Comparison of ENCODE assay signal across 30 mouse cellular contexts in the genomic region with DNA sequence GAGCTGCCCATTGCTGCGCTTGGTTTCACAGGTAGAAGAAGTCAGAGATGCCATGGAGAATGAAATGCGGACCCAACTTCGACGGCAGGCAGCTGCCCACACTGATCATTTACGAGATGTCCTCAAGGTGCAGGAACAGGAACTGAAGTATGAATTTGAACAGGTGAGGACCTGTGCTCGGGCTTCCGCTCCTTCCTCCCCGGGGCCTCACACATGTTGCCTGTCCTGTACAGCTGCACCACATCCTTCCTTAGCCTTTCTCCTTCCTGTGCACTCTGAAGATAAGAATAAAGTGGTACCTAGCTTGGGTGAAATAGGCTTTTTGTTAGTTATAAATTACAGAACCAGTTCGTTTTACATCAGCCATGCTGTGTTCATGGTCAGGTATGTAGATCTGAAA. TPM values are rescaled to one million over a fixed set of nuclear protein-coding genes. Genes with fewer than 3 reads are reported as not detected.
A peak's percentile ranks its signal among the peaks of the same experiment; 100 is the strongest.
DNase-seq lines count a peak whose midpoint lies in the region; ATAC-seq lines count a peak whose summit lies in the region.
"Had no signal": no experiment of that assay in that cellular context is flagged by ENCODE, and none has a peak within 500 bp of the region (broad histone marks: within the 10 kb centered on the region; RNA-seq: fewer than 3 reads in every experiment).

No protein-coding gene starts in this region.

- H3K36me3 ChIP-seq in intestine, embryonic 16.5 days (ENCODE audit: control insufficient read depth, insufficient read depth, low read length), result peaks cover 18% of the 10 kb centered on the region

- peak; percentile 70 for ATAC-seq in CD4-positive, CD25-positive, alpha-beta regulatory T cell, adult 4 months
- ATAC-seq in hematopoietic stem cell, adult 5-6 weeks (replicated peaks in 1 of 2; ENCODE audit: insufficient read depth in 1 of 2, low FRiP score in 2 of 2, low TSS enrichment in 1 of 2, low read depth in 1 of 2, poor library complexity in 2 of 2, severe bottlenecking in 2 of 2), result peak; percentile 81 to 83
- ATAC-seq in intestine, embryonic 16.5 days, result no peak
- ATAC-seq: forebrain, embryonic 15.5 days; Patski had no signal

- no peak overlapping the region for H3K9ac ChIP-seq in intestine, embryonic 16.5 days (ENCODE audit: low read depth, low read length)
- H3K9ac ChIP-seq: embryonic facial prominence, embryonic 12.5 days; forebrain, embryonic 15.5 days; hindbrain, embryonic 14.5 days; limb, embryonic 15.5 days; liver, embryonic 14.5 days; midbrain, embryonic 12.5 days had no signal

- H3K27me3 ChIP-seq in intestine, embryonic 16.5 days (replicated peaks; ENCODE audit: control insufficient read depth, insufficient read depth, low read length), result no peaks in the 10 kb centered on the region
- H3K27me3 ChIP-seq: embryonic facial prominence, embryonic 12.5 days; forebrain, embryonic 15.5 days; limb, embryonic 15.5 days; megakaryocyte, embryonic 14.5 days; midbrain, embryonic 12.5 days; Patski had no signal

- H3K27ac ChIP-seq in intestine, embryonic 16.5 days (ENCODE audit: low read length), result no peak overlapping the region
- H3K27ac ChIP-seq: embryonic facial prominence, embryonic 12.5 days; forebrain, embryonic 15.5 days; hindbrain, embryonic 14.5 days; limb, embryonic 10.5 days; limb, embryonic 15.5 days; liver, embryonic 14.5 days; midbrain, embryonic 12.5 days had no signal

- no peak overlapping the region for H3K4me3 ChIP-seq in intestine, embryonic 16.5 days (ENCODE audit: low read length)
- H3K4me3 ChIP-seq: embryonic facial prominence, embryonic 12.5 days; forebrain, embryonic 15.5 days; limb, embryonic 10.5 days; limb, embryonic 15.5 days; megakaryocyte, embryonic 14.5 days; midbrain, embryonic 12.5 days; myocyte had no signal

- H3K4me2 ChIP-seq in intestine, embryonic 16.5 days (ENCODE audit: low read depth, low read length), result no peak overlapping the region
- H3K4me2 ChIP-seq: embryonic facial prominence, embryonic 12.5 days; forebrain, embryonic 15.5 days; heart, embryonic 11.5 days; hindbrain, embryonic 14.5 days; limb, embryonic 15.5 days; midbrain, embryonic 12.5 days had no signal

- no peaks in the 10 kb centered on the region for H3K4me1 ChIP-seq in intestine, embryonic 16.5 days (ENCODE audit: control insufficient read depth, insufficient read depth, low read length)
- H3K4me1 ChIP-seq: embryonic facial prominence, embryonic 12.5 days; forebrain, embryonic 15.5 days; limb, embryonic 10.5 days; limb, embryonic 15.5 days; midbrain, embryonic 12.5 days had no signal

- WGBS in intestine, embryonic 16.5 days, result 89% methylated on average over 9 of the region's 9 CpGs

- no peaks in the 10 kb centered on the region for H3K9me3 ChIP-seq in intestine, embryonic 16.5 days (ENCODE audit: control insufficient read depth, low read length)
- H3K9me3 ChIP-seq: embryonic facial prominence, embryonic 12.5 days; forebrain, embryonic 15.5 days; limb, embryonic 10.5 days; limb, embryonic 15.5 days; megakaryocyte, embryonic 14.5 days; midbrain, embryonic 12.5 days had no signal

- peak; percentile 24 for DNase-seq in thymus, postnatal 0 days (ENCODE audit: low spot score)
- peak; percentile 54 for DNase-seq in thymus, postnatal 4 days
- no peak for DNase-seq in kidney, postnatal 10 days
- DNase-seq in liver, result no peak
- DNase-seq: adrenal gland, adult 2 months; B cell, adult 2 months; cerebellum, adult 8-10 months; embryo, embryonic 11 days; gastrocnemius, postnatal 36 days; heart, adult 18-20 months; heart, postnatal 36 days; kidney, adult 2 months; kidney, postnatal 4 days; layer of hippocampus, postnatal 36 days; lung, adult 2 months; lung, postnatal 10 days had no signal

RNA-seq across cellular contexts. Expression of a gene that starts 37.2 kb away (rescaled TPM):
- polyA plus RNA-seq in CD4-positive, CD25-positive, alpha-beta regulatory T cell, adult 4 months (2017; shearing (Covaris generic)), result 10 to 100 TPM; 92.3 to 95.6 TPM
- total RNA-seq in hematopoietic stem cell, adult 5-6 weeks (2017), result 145 and 188 TPM in 2 replicates
- polyA plus RNA-seq in thymus, postnatal 0 days (2015; fragmentation: Nextera tagmentation; extraction: Ambion mirVana), result 69.3 and 76.4 TPM in 2 replicates
- 91.3 and 102 TPM in 2 replicates for polyA plus RNA-seq in intestine, embryonic 16.5 days (2015; fragmentation: Nextera tagmentation; extraction: Ambion mirVana)

RNA-seq across cellular contexts. Expression of a gene that starts 37.5 kb away (rescaled TPM):
- polyA plus RNA-seq in CD4-positive, CD25-positive, alpha-beta regulatory T cell, adult 4 months (2017; shearing (Covaris generic)), result 10 to 100 TPM; 22.7 to 37.1 TPM
- 87.4 and 100 TPM in 2 replicates for total RNA-seq in hematopoietic stem cell, adult 5-6 weeks (2017)
- 16.5 and 17.2 TPM in 2 replicates for polyA plus RNA-seq in thymus, postnatal 0 days (2015; fragmentation: Nextera tagmentation; extraction: Ambion mirVana)
- 21.9 and 22.9 TPM in 2 replicates for polyA plus RNA-seq in intestine, embryonic 16.5 days (2015; fragmentation: Nextera tagmentation; extraction: Ambion mirVana)

RNA-seq across cellular contexts. Expression of a gene that starts 40.3 kb away (rescaled TPM):
- polyA plus RNA-seq in CD4-positive, CD25-positive, alpha-beta regulatory T cell, adult 4 months (2017; shearing (Covaris generic)), result 100 to 1,000 TPM; 149 to 174 TPM
- 104 and 121 TPM in 2 replicates for total RNA-seq in hematopoietic stem cell, adult 5-6 weeks (2017)
- polyA plus RNA-seq in thymus, postnatal 0 days (2015; fragmentation: Nextera tagmentation; extraction: Ambion mirVana), result 151 and 157 TPM in 2 replicates
- polyA plus RNA-seq in intestine, embryonic 16.5 days (2015; fragmentation: Nextera tagmentation; extraction: Ambion mirVana), result 268 TPM in 2 replicates

RNA-seq across cellular contexts. Expression of a gene that starts 44.6 kb away (rescaled TPM):
- 10 to 100 TPM; 51.8 to 63.1 TPM for polyA plus RNA-seq in CD4-positive, CD25-positive, alpha-beta regulatory T cell, adult 4 months (2017; shearing (Covaris generic))
- total RNA-seq in hematopoietic stem cell, adult 5-6 weeks (2017), result 14.8 and 39.6 TPM in 2 replicates
- 87.0 and 95.4 TPM in 2 replicates for polyA plus RNA-seq in thymus, postnatal 0 days (2015; fragmentation: Nextera tagmentation; extraction: Ambion mirVana)
- 66.5 and 77.4 TPM in 2 replicates for polyA plus RNA-seq in intestine, embryonic 16.5 days (2015; fragmentation: Nextera tagmentation; extraction: Ambion mirVana)

Comparison
In these comparisons a context has a peak if more than half of its experiments do, and no peak if none do; other contexts are left out.
1. DNase-seq: peak in thymus, postnatal 0 days (single experiment) and thymus, postnatal 4 days (single experiment); none in kidney, postnatal 10 days (single experiment) and liver (single experiment).